In the genomic region with DNA sequence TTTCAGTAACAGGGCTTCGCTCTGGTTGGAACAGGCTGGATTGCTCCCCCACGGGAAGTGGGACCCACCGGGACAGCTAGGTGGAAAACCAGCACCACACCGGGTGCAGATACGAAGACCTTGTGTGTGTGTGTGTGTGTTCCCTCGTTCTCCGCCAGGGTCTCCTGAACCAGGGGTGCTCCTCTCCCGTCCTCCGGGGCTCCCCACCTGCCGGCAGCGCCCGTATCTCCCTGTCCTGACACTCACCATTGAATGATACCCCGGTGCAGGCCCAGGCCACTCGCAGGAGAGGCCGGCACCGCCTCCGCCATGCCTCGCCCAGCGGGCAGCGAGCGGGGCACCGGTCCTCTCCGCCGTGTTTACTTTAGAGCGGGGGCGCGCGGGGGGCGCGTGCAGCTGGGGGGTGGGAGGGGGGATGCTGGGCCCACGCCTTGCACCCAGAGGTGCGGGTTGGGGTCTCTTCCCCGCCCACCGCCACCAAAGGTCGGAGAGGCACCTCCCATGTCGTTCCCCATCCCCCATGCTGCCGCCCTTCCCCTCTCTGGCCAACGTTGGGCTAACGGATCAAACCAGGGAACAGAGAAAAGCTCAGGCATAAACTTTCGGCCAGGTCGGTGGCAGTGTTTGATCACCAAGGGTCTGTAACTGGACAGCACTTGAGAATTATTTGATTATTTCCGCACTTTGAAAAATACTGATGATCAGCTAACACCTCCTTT, we compare ENCODE assay signal across 10 mouse cellular contexts. TPM values are rescaled to one million over a fixed set of nuclear protein-coding genes. Genes with fewer than 3 reads are reported as not detected.
DNase-seq lines count a peak whose midpoint lies in the region; ATAC-seq and TF ChIP-seq lines count a peak whose summit lies in the region.
"Had no signal": no experiment of that assay in that cellular context is flagged by ENCODE, and none has a peak within 500 bp of the region (broad histone marks: within the 10 kb centered on the region; RNA-seq: fewer than 3 reads in every experiment).

A gene (minus strand): TSS at position 366 of the 719 bp plus-strand sequence.

- TF ChIP-seq POLR2A in kidney, adult 2 months (IDR thresholded peaks at IDR 0.05; ENCODE audit: low read depth, low read length) = no peak

- H3K36me3 ChIP-seq in kidney, adult 2 months (ENCODE audit: control insufficient read depth, insufficient read depth, low read length) = no peaks in the 10 kb centered on the region
- H3K36me3 ChIP-seq in embryonic facial prominence, embryonic 14.5 days (ENCODE audit: control insufficient read depth, insufficient read depth, low read length) = no peaks in the 10 kb centered on the region
- no peaks in the 10 kb centered on the region for H3K36me3 ChIP-seq in intestine, embryonic 16.5 days (ENCODE audit: control insufficient read depth, insufficient read depth, low read length)
- no peaks in the 10 kb centered on the region for H3K36me3 ChIP-seq in neural tube, embryonic 12.5 days

- H3K4me3 ChIP-seq in kidney, adult 2 months (ENCODE audit: insufficient read depth, low read depth, low read length) = peak within 1 kb of the TSS; percentile 3; the same call in 1 of the 2 replicates
- H3K4me3 ChIP-seq in embryonic facial prominence, embryonic 14.5 days (ENCODE audit: low read depth, low read length) = peak within 1 kb of the TSS; percentile 46
- peak within 1 kb of the TSS; percentile 59 for H3K4me3 ChIP-seq in intestine, embryonic 16.5 days (ENCODE audit: low read length)
- H3K4me3 ChIP-seq in neural tube, embryonic 12.5 days = peak within 1 kb of the TSS; percentile 58
- H3K4me3 ChIP-seq: megakaryocyte, embryonic 14.5 days had no signal

- H3K9ac ChIP-seq in embryonic facial prominence, embryonic 14.5 days (ENCODE audit: low read depth, low read length) = peak within 1 kb of the TSS; percentile 71
- peak within 1 kb of the TSS; percentile 79 for H3K9ac ChIP-seq in intestine, embryonic 16.5 days (ENCODE audit: low read depth, low read length)
- H3K9ac ChIP-seq in neural tube, embryonic 12.5 days = peak within 1 kb of the TSS; percentile 83

- H3K27ac ChIP-seq in kidney, adult 2 months (ENCODE audit: insufficient read depth, low read depth, low read length) = no peak within 1 kb of the TSS
- H3K27ac ChIP-seq in embryonic facial prominence, embryonic 14.5 days (replicated peaks; ENCODE audit: low read depth, low read length) = peak within 1 kb of the TSS; percentile 23
- H3K27ac ChIP-seq in intestine, embryonic 16.5 days (ENCODE audit: low read length) = peak within 1 kb of the TSS; percentile 14; the same call in 1 of the 2 replicates
- H3K27ac ChIP-seq in neural tube, embryonic 12.5 days = no peak within 1 kb of the TSS

- H3K4me2 ChIP-seq in embryonic facial prominence, embryonic 14.5 days (ENCODE audit: low read depth, low read length) = peak within 1 kb of the TSS; percentile 84
- peak within 1 kb of the TSS; percentile 99 for H3K4me2 ChIP-seq in intestine, embryonic 16.5 days (ENCODE audit: low read depth, low read length)
- peak within 1 kb of the TSS; percentile 96 for H3K4me2 ChIP-seq in neural tube, embryonic 12.5 days (replicated peaks)

- ATAC-seq in embryonic facial prominence, embryonic 14.5 days (ENCODE audit: low read depth) = peak; percentile 70
- ATAC-seq in intestine, embryonic 16.5 days = peak; percentile 58; the same call in 1 of the 2 replicates
- ATAC-seq in neural tube, embryonic 12.5 days (ENCODE audit: low FRiP score, low read depth) = peak; percentile 80
- ATAC-seq: Patski had no signal

- no peak for DNase-seq in kidney, adult 2 months
- DNase-seq in kidney, adult 8-10 months = no peak
- peak; percentile 32 to 51 for DNase-seq in adrenal gland, postnatal 36 days
- DNase-seq in embryonic facial prominence, embryonic 14.5 days (ENCODE audit: low spot score) = no peak
- DNase-seq in urinary bladder, postnatal 36 days (ENCODE audit: low spot score in 2 of 2) = no peak
- no peak for DNase-seq in spleen, adult 18-20 months

- no peaks in the 10 kb centered on the region for H3K9me3 ChIP-seq in embryonic facial prominence, embryonic 14.5 days (ENCODE audit: control insufficient read depth, low read length)
- H3K9me3 ChIP-seq in intestine, embryonic 16.5 days (ENCODE audit: control insufficient read depth, low read length) = no peaks in the 10 kb centered on the region
- no peaks in the 10 kb centered on the region for H3K9me3 ChIP-seq in neural tube, embryonic 12.5 days
- H3K9me3 ChIP-seq: megakaryocyte, embryonic 14.5 days had no signal

- H3K27me3 ChIP-seq in kidney, adult 2 months (replicated peaks; ENCODE audit: control insufficient read depth, insufficient read depth, low read length) = no peaks in the 10 kb centered on the region
- H3K27me3 ChIP-seq in embryonic facial prominence, embryonic 14.5 days (replicated peaks; ENCODE audit: control insufficient read depth, insufficient read depth, low read length) = no peaks in the 10 kb centered on the region
- H3K27me3 ChIP-seq in intestine, embryonic 16.5 days (replicated peaks; ENCODE audit: control insufficient read depth, insufficient read depth, low read length) = no peaks in the 10 kb centered on the region
- H3K27me3 ChIP-seq in neural tube, embryonic 12.5 days (replicated peaks) = no peaks in the 10 kb centered on the region
- H3K27me3 ChIP-seq: Patski had no signal

- TF ChIP-seq CTCF in kidney, adult 2 months (conservative IDR thresholded peaks at IDR 0.05; ENCODE audit: insufficient read depth, insufficient read length, low read depth, low read length) = no peak

- WGBS in kidney, adult 2 months = 11% methylated on average over 42 of the region's 42 CpGs
- 2% methylated on average over 35 of the region's 42 CpGs for WGBS in embryonic facial prominence, embryonic 14.5 days
- WGBS in intestine, embryonic 16.5 days = 4% methylated on average over 39 of the region's 42 CpGs
- 1% methylated on average over 42 of the region's 42 CpGs for WGBS in neural tube, embryonic 12.5 days

- H3K4me1 ChIP-seq in kidney, adult 2 months (ENCODE audit: control insufficient read depth, insufficient read depth, low read length) = no peaks in the 10 kb centered on the region
- H3K4me1 ChIP-seq in embryonic facial prominence, embryonic 14.5 days (ENCODE audit: control insufficient read depth, insufficient read depth, low read length) = peaks cover 7% of the 10 kb centered on the region
- H3K4me1 ChIP-seq in intestine, embryonic 16.5 days (ENCODE audit: control insufficient read depth, insufficient read depth, low read length) = peaks cover 10% of the 10 kb centered on the region; the same call in 1 of the 2 replicates
- 0 out of 2 replicates have a peak, but pooled peaks cover 7% of the 10 kb centered on the region for H3K4me1 ChIP-seq in neural tube, embryonic 12.5 days
- H3K4me1 ChIP-seq: megakaryocyte, embryonic 14.5 days had no signal

RNA-seq across cellular contexts. Expression of the gene that starts here (rescaled TPM):
- polyA plus RNA-seq in kidney, adult 2 months (2012; rRNA removed) = not detected in 2 replicates
- total RNA-seq in adrenal gland, postnatal 36 days (2021) = under 1 TPM in 1 of 2 experiments, not detected in 1; 0.20 TPM
- 2.0 and 2.3 TPM in 2 replicates for polyA plus RNA-seq in embryonic facial prominence, embryonic 14.5 days (2014; fragmentation: Nextera tagmentation; extraction: Ambion mirVana)
- 0.18 TPM in 1 of 2 replicates, not detected in the other for polyA plus RNA-seq in intestine, embryonic 16.5 days (2015; fragmentation: Nextera tagmentation; extraction: Ambion mirVana)
- polyA plus RNA-seq in neural tube, embryonic 12.5 days (2016; fragmentation: Nextera tagmentation; extraction: Ambion mirVana) = 0.27 TPM in 1 of 2 replicates, not detected in the other
- polyA plus RNA-seq: Patski had no signal

Comparison
In these comparisons a context has a peak if more than half of its experiments do, and no peak if none do; other contexts are left out.
1. Peak in DNase-seq in adrenal gland, postnatal 36 days; RNA of the gene not detected or under 1 TPM.
2. Peak in ATAC-seq, H3K4me3 ChIP-seq, H3K27ac ChIP-seq, H3K9ac ChIP-seq and H3K4me2 ChIP-seq in intestine, embryonic 16.5 days; RNA of the gene not detected or under 1 TPM.
3. Peak in ATAC-seq, H3K4me3 ChIP-seq, H3K9ac ChIP-seq and H3K4me2 ChIP-seq in neural tube, embryonic 12.5 days; RNA of the gene not detected or under 1 TPM.
4. H3K4me3 ChIP-seq: peak in every context shown above with its lines; median percentile 59 in intestine, embryonic 16.5 days; 58 in neural tube, embryonic 12.5 days; 46 in embryonic facial prominence, embryonic 14.5 days; 3 in kidney, adult 2 months.